Mouse (Mus musculus): ENCODE results near the gene Olfr684.

Gene Olfr684

GRCm38 (mm10) chr7:105163553-105163952, at the start of gene Olfr684:
TSS of gene Olfr684 (minus strand) at chr7:105163653.
- no peak for DNase-seq

- no peak for DNase-seq
These were observed 43.9 kb upstream of the Olfr684 start, which contains the start of gene Olfr686 for GRCm38 (mm10) chr7:105207385-105207784. TSS of gene Olfr686 (minus strand) at chr7:105207485.

- DNase-seq: no peak
These were observed 22.5 kb upstream of the Olfr684 start, which contains the start of gene Olfr685 for GRCm38 (mm10) chr7:105185912-105186311. TSS of gene Olfr685 (minus strand) at chr7:105186012.

- DNase-seq: no peak
These were observed 7.3 kb upstream of the Olfr684 start for GRCm38 (mm10) chr7:105170773-105171172.

GRCm38 (mm10) chr7:105146912-105147311, 16.5 kb downstream of the Olfr684 start, which contains the start of gene Olfr683:
TSS of gene Olfr683 (minus strand) at chr7:105147012.
- no peak for DNase-seq

GRCm38 (mm10) chr7:105141275-105141674, 22.2 kb downstream of the Olfr684 start:
- DNase-seq: no peak

GRCm38 (mm10) chr7:105116536-105116935, 46.9 kb downstream of the Olfr684 start, which contains the start of gene Olfr681:
TSS of gene Olfr681 (plus strand) at chr7:105116836.
- no peak for DNase-seq

Data from kidney, adult 11 months (tissue).